Mouse (Mus musculus): Measurements from ENCODE around the gene Adamts1. TPM values are rescaled to one million over a fixed set of nuclear protein-coding genes. Genes with fewer than 3 reads are reported as not detected.

Gene Adamts1
- polyA plus RNA-seq, 2 experiments = 3.9 to 4.2 TPM

GRCm38 (mm10) chr16:85760961-85761580 lies 41.8 kb downstream of the Adamts1 start:
- Histone ChIP-seq H3K36me3 (replicated peaks; ENCODE audit: control insufficient read depth, insufficient read depth, low read depth) (no peaks in the 10 kb centered on the region), H3K4me1 (replicated peaks; ENCODE audit: control insufficient read depth in 2 of 2, insufficient read depth in 2 of 2, low read length in 1 of 2) (no peaks in the 10 kb centered on the region), H3K4me3 (ENCODE audit: insufficient read depth in 1 of 2, low read depth in 2 of 2, low read length in 2 of 2) (no peak overlapping the region), H3K27me3 (ENCODE audit: control insufficient read depth, insufficient read depth, low read length) (no peaks in the 10 kb centered on the region), H3K9ac (replicated peaks) (no peak overlapping the region), H3K4me2 (ENCODE audit: low read depth) (no peak overlapping the region), H3K9me3 (ENCODE audit: control insufficient read depth, low read length) (no peaks in the 10 kb centered on the region), H3K27ac (no peak overlapping the region)
- WGBS (ENCODE audit: insufficient replicate concordance) = 51% methylated on average over 7 of the region's 7 CpGs
- no peak for TF ChIP-seq EP300 (IDR thresholded peaks at IDR 0.05; ENCODE audit: low read depth)
- TF ChIP-seq CTCF (IDR thresholded peaks at IDR 0.05; ENCODE audit: low read depth) = no peak
- no peak for DNase-seq (ENCODE audit: low read depth in 3 of 3, low spot score in 3 of 3)
- ATAC-seq (ENCODE audit: insufficient read depth) = no peak

- WGBS (ENCODE audit: insufficient replicate concordance) = 53% methylated on average over 14 of the region's 14 CpGs
- H3K4me3 ChIP-seq (ENCODE audit: insufficient read depth in 1 of 2, low read depth in 2 of 2, low read length in 2 of 2) = no peak overlapping the region
- ATAC-seq (ENCODE audit: insufficient read depth) (peak; percentile 15; the same call in 1 of the 2 replicates), DNase-seq (ENCODE audit: low read depth in 3 of 3, low spot score in 3 of 3) (peak in 1 of 3 experiments; percentile 6)
- H3K4me1 ChIP-seq (replicated peaks; ENCODE audit: control insufficient read depth in 2 of 2, insufficient read depth in 2 of 2, low read length in 1 of 2) = peaks cover 0 to 2% of the 10 kb centered on the region in 2 experiments; a peak in 1 of 4 replicates
- no peak overlapping the region for H3K27ac ChIP-seq
- no peaks in the 10 kb centered on the region for H3K9me3 ChIP-seq (ENCODE audit: control insufficient read depth, low read length)
- no peak overlapping the region for H3K4me2 ChIP-seq (ENCODE audit: low read depth)
- H3K9ac ChIP-seq (replicated peaks) = no peak overlapping the region
- H3K36me3 ChIP-seq (replicated peaks; ENCODE audit: control insufficient read depth, insufficient read depth, low read depth) = no peaks in the 10 kb centered on the region
- no peak for TF ChIP-seq EP300 (IDR thresholded peaks at IDR 0.05; ENCODE audit: low read depth)
- no peak for TF ChIP-seq CTCF (IDR thresholded peaks at IDR 0.05; ENCODE audit: low read depth)
- no peaks in the 10 kb centered on the region for H3K27me3 ChIP-seq (ENCODE audit: control insufficient read depth, insufficient read depth, low read length)
Measured at GRCm38 (mm10) chr16:85756101-85756819, 46.7 kb downstream of the Adamts1 start.

DNA sequence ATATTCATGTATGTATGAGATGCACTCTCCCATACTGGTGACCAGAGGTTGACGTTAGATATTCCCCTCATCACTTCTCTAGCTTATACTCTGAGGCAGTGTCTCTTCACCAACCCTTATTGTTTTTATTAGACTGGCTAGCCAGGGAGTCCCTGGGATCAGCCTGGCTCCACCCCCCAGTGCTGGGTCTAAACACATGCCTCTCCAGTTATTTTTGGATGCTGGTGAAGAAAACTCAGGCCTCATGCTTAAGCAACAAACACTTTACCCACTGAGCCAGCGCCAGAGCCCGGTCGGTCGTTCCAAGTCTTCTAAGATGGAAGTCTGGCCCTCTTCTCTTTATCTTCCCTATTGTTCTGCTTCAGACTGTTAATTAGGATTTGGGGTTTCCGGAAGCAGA lies 53.6 kb downstream of the Adamts1 start:
- H3K4me1 ChIP-seq (replicated peaks; ENCODE audit: control insufficient read depth in 2 of 2, insufficient read depth in 2 of 2, low read length in 1 of 2) = no peaks in the 10 kb centered on the region
- no peak overlapping the region for H3K9ac ChIP-seq (replicated peaks)
- no peak overlapping the region for H3K27ac ChIP-seq
- TF ChIP-seq EP300 (IDR thresholded peaks at IDR 0.05; ENCODE audit: low read depth) = no peak
- no peak for TF ChIP-seq CTCF (IDR thresholded peaks at IDR 0.05; ENCODE audit: low read depth)
- DNase-seq (ENCODE audit: low read depth in 3 of 3, low spot score in 3 of 3) = no peak
- no peak for ATAC-seq (ENCODE audit: insufficient read depth)
- no peaks in the 10 kb centered on the region for H3K9me3 ChIP-seq (ENCODE audit: control insufficient read depth, low read length)
- WGBS (ENCODE audit: insufficient replicate concordance) = 52% methylated on average over 6 of the region's 6 CpGs
- no peak overlapping the region for H3K4me3 ChIP-seq (ENCODE audit: insufficient read depth in 1 of 2, low read depth in 2 of 2, low read length in 2 of 2)
- H3K27me3 ChIP-seq (ENCODE audit: control insufficient read depth, insufficient read depth, low read length) = no peaks in the 10 kb centered on the region
- no peak overlapping the region for H3K4me2 ChIP-seq (ENCODE audit: low read depth)
- no peaks in the 10 kb centered on the region for H3K36me3 ChIP-seq (replicated peaks; ENCODE audit: control insufficient read depth, insufficient read depth, low read depth)

DNA sequence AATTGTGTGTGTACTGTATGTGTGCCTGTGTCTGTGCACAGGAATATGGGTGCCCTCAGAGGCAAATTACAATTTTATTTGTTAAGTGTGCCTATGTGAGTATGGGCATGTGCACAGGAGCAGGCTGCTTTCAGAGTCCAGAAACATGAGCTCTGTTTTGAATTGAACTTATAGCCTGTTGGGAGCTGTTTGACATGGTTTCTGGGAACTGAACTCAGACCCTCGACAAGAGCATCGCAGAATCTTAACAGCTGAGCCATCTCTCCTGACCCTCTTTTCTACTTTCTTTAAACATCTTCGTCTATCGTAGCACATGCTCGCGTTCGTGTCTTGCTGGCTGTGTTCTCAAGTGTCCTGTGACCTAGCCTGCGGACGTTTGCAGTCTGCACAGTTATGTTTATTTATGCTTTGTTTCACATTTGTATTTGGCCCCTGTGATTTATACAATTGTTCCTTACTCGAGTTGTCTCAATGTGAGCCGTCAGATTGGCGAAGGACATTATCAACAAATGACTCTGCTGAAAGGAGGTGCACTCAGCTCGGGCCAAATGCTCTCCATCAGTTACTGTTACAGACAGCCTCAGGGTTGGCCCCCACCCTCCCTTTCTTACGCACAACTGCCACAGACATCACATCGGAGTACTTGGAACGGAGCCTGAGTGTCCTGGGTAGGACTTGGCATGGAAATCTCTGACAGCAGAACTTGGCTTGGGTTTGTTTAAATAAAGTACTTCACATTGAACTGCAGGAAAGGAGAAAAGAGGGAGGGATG lies 55.1 kb downstream of the Adamts1 start:
- H3K4me3 ChIP-seq (ENCODE audit: insufficient read depth in 1 of 2, low read depth in 2 of 2, low read length in 2 of 2) = no peak overlapping the region
- no peaks in the 10 kb centered on the region for H3K4me1 ChIP-seq (replicated peaks; ENCODE audit: control insufficient read depth in 2 of 2, insufficient read depth in 2 of 2, low read length in 1 of 2)
- no peaks in the 10 kb centered on the region for H3K9me3 ChIP-seq (ENCODE audit: control insufficient read depth, low read length)
- ATAC-seq (ENCODE audit: insufficient read depth) (no peak), DNase-seq (ENCODE audit: low read depth in 3 of 3, low spot score in 3 of 3) (no peak)
- H3K36me3 ChIP-seq (replicated peaks; ENCODE audit: control insufficient read depth, insufficient read depth, low read depth) = no peaks in the 10 kb centered on the region
- no peak overlapping the region for H3K27ac ChIP-seq
- H3K9ac ChIP-seq (replicated peaks) = no peak overlapping the region
- H3K4me2 ChIP-seq (ENCODE audit: low read depth) = no peak overlapping the region
- H3K27me3 ChIP-seq (ENCODE audit: control insufficient read depth, insufficient read depth, low read length) = no peaks in the 10 kb centered on the region
- WGBS (ENCODE audit: insufficient replicate concordance) = 64% methylated on average over 16 of the region's 16 CpGs
- no peak for TF ChIP-seq EP300 (IDR thresholded peaks at IDR 0.05; ENCODE audit: low read depth)
- TF ChIP-seq CTCF (IDR thresholded peaks at IDR 0.05; ENCODE audit: low read depth) = no peak

DNA sequence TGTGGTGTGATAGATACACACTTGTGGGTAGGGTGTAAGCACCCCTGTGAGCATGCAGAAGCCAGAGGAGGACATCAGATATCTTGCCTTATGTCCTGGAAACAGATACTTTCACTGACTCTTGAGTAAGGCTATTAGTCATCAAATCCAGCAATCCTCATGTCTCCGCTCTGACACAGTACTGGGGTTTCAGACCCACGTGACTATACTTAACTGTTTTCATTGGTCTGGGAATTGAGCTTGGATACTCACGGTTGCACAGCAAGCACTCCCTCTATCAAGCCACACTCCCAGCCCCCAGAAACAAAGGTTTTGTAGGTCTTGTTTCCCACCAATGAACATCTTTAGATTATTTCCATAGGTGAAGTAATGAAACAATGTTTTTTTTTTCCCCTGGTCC lies 56.5 kb downstream of the Adamts1 start:
- no peak for TF ChIP-seq EP300 (IDR thresholded peaks at IDR 0.05; ENCODE audit: low read depth)
- no peak for TF ChIP-seq CTCF (IDR thresholded peaks at IDR 0.05; ENCODE audit: low read depth)
- no peak for ATAC-seq (ENCODE audit: insufficient read depth)

More for the DNA sequence above, 56.5 kb downstream of the Adamts1 start:
- Histone ChIP-seq H3K36me3 (replicated peaks; ENCODE audit: control insufficient read depth, insufficient read depth, low read depth) (no peaks in the 10 kb centered on the region), H3K4me1 (replicated peaks; ENCODE audit: control insufficient read depth in 2 of 2, insufficient read depth in 2 of 2, low read length in 1 of 2) (no peaks in the 10 kb centered on the region), H3K9ac (replicated peaks) (no peak overlapping the region), H3K27me3 (ENCODE audit: control insufficient read depth, insufficient read depth, low read length) (no peaks in the 10 kb centered on the region), H3K9me3 (ENCODE audit: control insufficient read depth, low read length) (no peaks in the 10 kb centered on the region), H3K4me2 (ENCODE audit: low read depth) (no peak overlapping the region), H3K4me3 (ENCODE audit: insufficient read depth in 1 of 2, low read depth in 2 of 2, low read length in 2 of 2) (no peak overlapping the region), H3K27ac (no peak overlapping the region)
- WGBS (ENCODE audit: insufficient replicate concordance) = 49% methylated on average over 3 of the region's 3 CpGs
- no peak for DNase-seq (ENCODE audit: low read depth in 3 of 3, low spot score in 3 of 3)

Other genes with a start within 250 kb of the Adamts1 start
- gene Cyyr1, start 249.7 kb downstream of the Adamts1 start, polyA plus RNA-seq (2012; rRNA removed) = 0.18 and 0.32 TPM in 2 replicates
- 0.23 and 0.42 TPM in 2 replicates for gene Cyyr1, start 249.7 kb downstream of the Adamts1 start, polyA plus RNA-seq (2014; fragmentation: Nextera tagmentation; extraction: Ambion mirVana)
- gene Adamts5, start 98.7 kb upstream of the Adamts1 start, polyA plus RNA-seq (2012; rRNA removed) = 0.11 and 0.12 TPM in 2 replicates
- 0.25 and 0.39 TPM in 2 replicates for gene Adamts5, start 98.7 kb upstream of the Adamts1 start, polyA plus RNA-seq (2014; fragmentation: Nextera tagmentation; extraction: Ambion mirVana)